Mouse (Mus musculus) heart, postnatal 36 days (tissue): Measurements from ENCODE around the gene Col5a2. TPM values are rescaled to one million over a fixed set of nuclear protein-coding genes. Genes with fewer than 3 reads are reported as not detected.
"Not testable (repeated sequence)": the region's sequence is repeated elsewhere in the genome, so short reads cannot be mapped to it uniquely, and the experiment has no call there.

Experiments
- DNase-seq, 2 experiments: peaks; one replicate each; pipeline ENCODE4 v3.0.0; 2021 to 2022
- intact Hi-C: fragments of 180-260 bp; cut with DNase I; formaldehyde crosslinking; loops from one replicate; pipeline ENCODE4 v1.15.1; 2025
- total RNA-seq, 2 experiments: library from RNA; stranded (reverse); gene quantifications; 2 replicates each; pipeline ENCODE4 v1.2.3; 2021

Gene Col5a2
- total RNA-seq = 10 to 100 TPM; 23.6 to 27.1 TPM

GRCm38 (mm10) chr1:45502865-45503332 is at the start of gene Col5a2:
Col5a2 (minus strand) TSS chr1:45503282.
- DNase-seq = peak; percentile 60 to 69
- intact Hi-C loops = loop anchor here (5.0 to 10.0 kb wide), 4 partner anchors 51 to 758 kb away; no protein-coding TSS in a partner anchor

GRCm38 (mm10) chr1:45550531-45550930 is 47.4 kb upstream of the Col5a2 start:
- intact Hi-C loops = loop anchor here (5.0 kb wide), 1 partner anchor 93 kb away; no protein-coding TSS in a partner anchor

GRCm38 (mm10) chr1:45541888-45542287 is 38.8 kb upstream of the Col5a2 start:
- DNase-seq = peak in 1 of 2 experiments; percentile 8

More at GRCm38 (mm10) chr1:45550531-45550930, 47.4 kb upstream of the Col5a2 start:
- no peak for DNase-seq

GRCm38 (mm10) chr1:45541161-45541560 is 38.1 kb upstream of the Col5a2 start:
- no peak for DNase-seq
- intact Hi-C loops = no loop called here

More at GRCm38 (mm10) chr1:45541888-45542287, 38.8 kb upstream of the Col5a2 start:
- intact Hi-C loops = no loop called here

- DNase-seq = no peak
- intact Hi-C loops = no loop called here
Observed at GRCm38 (mm10) chr1:45531486-45531885, 28.4 kb upstream of the Col5a2 start.

- intact Hi-C loops, DNase-seq: not testable (repeated sequence)
Observed at GRCm38 (mm10) chr1:45527476-45527875, 24.4 kb upstream of the Col5a2 start.

- intact Hi-C loops = no loop called here
- no peak for DNase-seq
Observed at GRCm38 (mm10) chr1:45523601-45524000, 20.5 kb upstream of the Col5a2 start.

- intact Hi-C loops = no loop called here
- DNase-seq = no peak
Observed at GRCm38 (mm10) chr1:45521486-45521885, 18.4 kb upstream of the Col5a2 start.

- intact Hi-C loops = loop anchor here (5.0 to 10.0 kb wide), 4 partner anchors 50 to 757 kb away; no protein-coding TSS in a partner anchor
Observed at GRCm38 (mm10) chr1:45502241-45502741, 791 bp downstream of the Col5a2 start.

GRCm38 (mm10) chr1:45501437-45501836 is 1.6 kb downstream of the Col5a2 start:
- intact Hi-C loops = loop anchor here (5.0 to 10.0 kb wide), 4 partner anchors 49 to 757 kb away; no protein-coding TSS in a partner anchor

More at GRCm38 (mm10) chr1:45502241-45502741, 791 bp downstream of the Col5a2 start:
- DNase-seq = peak; percentile 25 to 32

GRCm38 (mm10) chr1:45500456-45500855 is 2.6 kb downstream of the Col5a2 start:
- no peak for DNase-seq
- intact Hi-C loops = loop anchor here (5.0 to 10.0 kb wide), 4 partner anchors 48 to 756 kb away; no protein-coding TSS in a partner anchor

More at GRCm38 (mm10) chr1:45501437-45501836, 1.6 kb downstream of the Col5a2 start:
- DNase-seq = no peak

GRCm38 (mm10) chr1:45495025-45495424 is 8.1 kb downstream of the Col5a2 start:
- intact Hi-C loops = no loop called here
- no peak for DNase-seq

- intact Hi-C loops = no loop called here
- DNase-seq = no peak
Observed at GRCm38 (mm10) chr1:45492130-45492723, 10.9 kb downstream of the Col5a2 start.

GRCm38 (mm10) chr1:45490451-45490850 is 12.6 kb downstream of the Col5a2 start:
- no peak for DNase-seq
- intact Hi-C loops = no loop called here

- intact Hi-C loops = no loop called here
- DNase-seq = no peak
Observed at GRCm38 (mm10) chr1:45488291-45488690, 14.8 kb downstream of the Col5a2 start.

GRCm38 (mm10) chr1:45483001-45483400 is 20.1 kb downstream of the Col5a2 start:
- DNase-seq = no peak
- intact Hi-C loops = no loop called here

- intact Hi-C loops = no loop called here
Observed at GRCm38 (mm10) chr1:45481876-45482275, 21.2 kb downstream of the Col5a2 start.

GRCm38 (mm10) chr1:45479087-45479486 is 24.0 kb downstream of the Col5a2 start:
- no peak for DNase-seq
- intact Hi-C loops = no loop called here

More at GRCm38 (mm10) chr1:45481876-45482275, 21.2 kb downstream of the Col5a2 start:
- DNase-seq = no peak

- no peak for DNase-seq
- intact Hi-C loops = no loop called here
Observed at GRCm38 (mm10) chr1:45472751-45473150, 30.3 kb downstream of the Col5a2 start.

- DNase-seq = no peak
- intact Hi-C loops = no loop called here
Observed at GRCm38 (mm10) chr1:45460767-45461166, 42.3 kb downstream of the Col5a2 start.

GRCm38 (mm10) chr1:45455763-45456162 is 47.3 kb downstream of the Col5a2 start:
- DNase-seq = no peak
- intact Hi-C loops = loop anchor here (5.0 kb wide), 1 partner anchor 97 kb away; no protein-coding TSS in a partner anchor

- DNase-seq = no peak
- intact Hi-C loops = loop anchor here (5.0 kb wide), 1 partner anchor 318 kb away; no protein-coding TSS in a partner anchor
Observed at GRCm38 (mm10) chr1:45448856-45449255, 54.2 kb downstream of the Col5a2 start.
